Mouse (Mus musculus) testis, postnatal 14 days (tissue): ENCODE data around the gene Crygn.

ENCODE experiments used
- DNase-seq: peaks from one replicate; pipeline ENCODE4 v3.0.0; 2021; ENCODE audit warnings: low spot score

Crygn gene

DNA sequence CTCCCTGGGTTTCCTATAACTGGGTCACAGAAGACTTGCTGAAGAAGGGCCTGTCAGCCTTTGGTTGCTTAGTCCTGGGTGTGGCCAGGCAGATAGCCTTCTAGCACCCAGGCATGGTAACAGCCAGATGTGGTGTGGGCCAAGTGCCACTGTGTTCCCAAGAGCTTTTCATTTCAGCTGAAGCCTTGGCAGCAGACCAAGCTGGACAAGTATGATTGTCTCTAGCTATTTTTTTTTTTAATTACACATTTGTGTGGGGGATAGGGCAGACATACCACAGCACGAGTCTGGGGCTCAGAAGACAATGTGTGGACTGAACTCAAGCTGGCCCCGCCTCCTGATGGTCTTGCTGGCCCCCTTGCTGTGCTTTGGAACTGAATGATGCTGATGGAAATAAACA, 47.8 kb downstream of the Crygn start:
- no peak for DNase-seq

DNA sequence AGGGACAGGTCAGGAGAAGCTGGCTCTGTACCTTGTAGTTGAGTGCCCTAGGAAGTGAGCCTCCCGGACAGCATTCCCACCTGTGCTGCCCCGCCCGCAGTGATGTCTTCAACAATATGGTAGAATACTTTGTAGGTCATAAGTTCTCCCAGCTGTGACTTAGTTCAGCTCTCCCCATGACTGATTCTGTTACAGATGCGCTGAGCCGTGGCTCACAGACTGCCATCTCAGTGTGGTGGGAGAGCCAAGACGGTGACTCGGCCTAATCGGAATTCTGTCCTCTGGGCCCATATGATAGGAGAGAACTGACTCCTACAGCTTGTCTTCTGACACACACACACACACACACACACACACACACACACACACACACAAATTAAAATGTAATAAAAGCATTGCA, 53.2 kb downstream of the Crygn start:
- no peak for DNase-seq

DNA sequence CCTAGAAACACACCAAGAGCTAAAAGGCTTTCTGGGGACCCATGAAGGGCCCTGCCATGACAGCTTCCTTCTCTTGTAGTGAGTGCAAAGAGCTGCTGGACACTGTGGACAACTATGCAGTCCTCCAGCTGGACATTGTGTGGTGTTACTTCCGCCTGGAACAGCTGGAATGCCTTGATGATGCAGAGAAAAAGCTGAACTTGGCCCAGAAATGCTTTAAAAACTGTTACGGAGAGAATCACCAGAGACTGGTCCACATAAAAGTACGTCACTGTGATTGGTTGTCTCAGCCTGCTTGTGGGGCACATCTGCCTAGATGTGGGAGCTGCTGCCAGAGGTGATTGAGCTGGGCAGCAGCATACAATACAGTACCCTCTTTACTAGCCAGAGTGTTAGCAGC, 56.5 kb downstream of the Crygn start:
- no peak for DNase-seq
